Mouse (Mus musculus): Measurements from ENCODE around the gene Plcb3.
"Not testable (repeated sequence)": the region's sequence is repeated elsewhere in the genome, so short reads cannot be mapped to it uniquely, and the experiment has no call there.

Gene Plcb3

GRCm38 (mm10) chr19:6920741-6921636 is 55.3 kb downstream of the Plcb3 start:
- no peak for DNase-seq (ENCODE audit: low read depth, low spot score)

DNA sequence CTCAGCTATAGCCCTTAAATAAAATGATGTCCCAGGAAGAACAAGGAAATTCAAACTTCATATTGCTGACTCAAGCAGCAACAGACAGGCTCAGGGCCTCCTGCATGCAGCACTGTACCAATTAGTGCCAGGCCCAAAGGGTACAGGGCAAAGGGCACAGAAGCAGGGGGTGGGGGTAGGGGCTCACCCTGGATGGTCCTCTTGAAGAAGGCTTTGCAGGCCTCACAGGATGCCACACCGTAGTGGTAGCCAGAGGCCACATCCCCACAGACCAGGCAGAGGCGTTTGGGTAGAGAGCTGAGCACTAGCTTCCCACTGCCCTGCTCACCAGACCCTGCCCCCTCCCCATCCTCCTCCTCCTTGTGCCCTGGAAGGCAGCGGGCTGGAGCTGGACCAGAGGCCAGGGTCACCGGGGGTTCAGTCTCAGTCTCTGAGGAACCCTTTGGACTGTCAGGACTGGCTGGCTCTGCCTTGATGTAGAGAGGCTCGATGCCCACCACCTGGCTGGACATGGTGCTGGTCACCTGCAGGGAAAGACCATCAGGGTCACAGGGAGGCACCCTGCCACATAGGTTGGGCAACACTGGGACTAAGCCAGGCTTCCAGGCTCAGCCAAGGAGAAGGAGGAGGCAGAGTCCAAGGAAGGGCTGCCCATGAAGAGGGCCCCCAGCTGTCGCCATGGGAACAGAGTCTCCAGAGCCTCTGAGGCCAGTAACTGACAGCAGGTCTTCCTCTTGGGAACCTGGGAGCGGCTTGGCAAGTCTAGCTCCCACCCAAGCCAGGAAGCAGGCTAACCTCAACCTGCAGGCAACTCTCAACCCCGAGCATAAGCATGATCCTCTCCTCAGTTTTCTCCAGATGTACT is 56.2 kb downstream of the Plcb3 start:
- no peak for DNase-seq (ENCODE audit: low read depth, low spot score)

GRCm38 (mm10) chr19:6919431-6919830 is 56.8 kb downstream of the Plcb3 start:
- DNase-seq (ENCODE audit: low read depth, low spot score): no peak

DNA sequence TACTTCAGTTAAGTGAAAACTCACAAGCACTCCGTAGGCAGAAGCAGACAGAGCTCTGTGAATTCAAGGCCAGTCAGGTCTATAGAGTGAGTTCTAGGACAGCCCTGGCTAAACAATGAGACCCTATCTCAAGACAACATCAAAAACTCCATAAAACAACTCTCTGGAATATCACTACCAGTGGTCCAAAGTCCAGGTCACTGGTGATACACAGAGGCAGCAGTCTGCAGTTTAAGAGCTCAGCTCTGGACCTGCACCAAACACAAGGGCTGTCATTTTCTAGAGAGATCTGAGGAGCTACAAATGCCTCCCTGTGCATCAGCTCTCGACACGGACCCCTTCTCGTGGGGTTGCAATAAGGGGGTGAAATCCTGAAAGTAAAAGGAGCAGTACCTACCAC is 57.9 kb downstream of the Plcb3 start:
- no peak for DNase-seq (ENCODE audit: low read depth, low spot score)

GRCm38 (mm10) chr19:6916496-6916895 is 59.8 kb downstream of the Plcb3 start:
- DNase-seq (ENCODE audit: low read depth, low spot score): no peak

- no peak for DNase-seq (ENCODE audit: low read depth, low spot score)
These were observed 61.0 kb downstream of the Plcb3 start for GRCm38 (mm10) chr19:6915276-6915675.

DNA sequence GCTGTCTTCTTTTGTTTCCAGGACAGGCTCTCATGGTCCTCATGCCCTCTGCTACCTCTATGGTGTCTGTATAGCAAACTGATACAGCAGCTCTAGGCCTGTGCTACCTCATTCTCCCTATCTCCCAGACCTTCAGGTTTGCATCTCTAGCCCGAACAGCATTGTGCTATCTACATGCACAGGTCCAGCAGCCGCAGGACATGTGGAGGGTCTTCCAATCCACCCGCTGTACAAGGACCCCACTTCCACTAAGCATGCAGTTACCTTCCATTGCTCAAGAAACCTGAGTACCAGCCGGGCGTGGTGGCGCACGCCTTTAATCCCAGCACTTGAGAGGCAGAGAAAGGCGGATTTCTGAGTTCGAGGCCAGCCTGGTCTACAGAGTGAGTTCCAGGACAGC is 61.7 kb downstream of the Plcb3 start:
- DNase-seq (ENCODE audit: low read depth, low spot score): no peak

- no peak for DNase-seq (ENCODE audit: low read depth, low spot score)
These were observed 62.3 kb downstream of the Plcb3 start for GRCm38 (mm10) chr19:6913991-6914390.

GRCm38 (mm10) chr19:6913036-6913435 is 63.2 kb downstream of the Plcb3 start:
- no peak for DNase-seq (ENCODE audit: low read depth, low spot score)

GRCm38 (mm10) chr19:6912205-6912970 is 63.9 kb downstream of the Plcb3 start:
- DNase-seq (ENCODE audit: low read depth, low spot score): no peak

DNA sequence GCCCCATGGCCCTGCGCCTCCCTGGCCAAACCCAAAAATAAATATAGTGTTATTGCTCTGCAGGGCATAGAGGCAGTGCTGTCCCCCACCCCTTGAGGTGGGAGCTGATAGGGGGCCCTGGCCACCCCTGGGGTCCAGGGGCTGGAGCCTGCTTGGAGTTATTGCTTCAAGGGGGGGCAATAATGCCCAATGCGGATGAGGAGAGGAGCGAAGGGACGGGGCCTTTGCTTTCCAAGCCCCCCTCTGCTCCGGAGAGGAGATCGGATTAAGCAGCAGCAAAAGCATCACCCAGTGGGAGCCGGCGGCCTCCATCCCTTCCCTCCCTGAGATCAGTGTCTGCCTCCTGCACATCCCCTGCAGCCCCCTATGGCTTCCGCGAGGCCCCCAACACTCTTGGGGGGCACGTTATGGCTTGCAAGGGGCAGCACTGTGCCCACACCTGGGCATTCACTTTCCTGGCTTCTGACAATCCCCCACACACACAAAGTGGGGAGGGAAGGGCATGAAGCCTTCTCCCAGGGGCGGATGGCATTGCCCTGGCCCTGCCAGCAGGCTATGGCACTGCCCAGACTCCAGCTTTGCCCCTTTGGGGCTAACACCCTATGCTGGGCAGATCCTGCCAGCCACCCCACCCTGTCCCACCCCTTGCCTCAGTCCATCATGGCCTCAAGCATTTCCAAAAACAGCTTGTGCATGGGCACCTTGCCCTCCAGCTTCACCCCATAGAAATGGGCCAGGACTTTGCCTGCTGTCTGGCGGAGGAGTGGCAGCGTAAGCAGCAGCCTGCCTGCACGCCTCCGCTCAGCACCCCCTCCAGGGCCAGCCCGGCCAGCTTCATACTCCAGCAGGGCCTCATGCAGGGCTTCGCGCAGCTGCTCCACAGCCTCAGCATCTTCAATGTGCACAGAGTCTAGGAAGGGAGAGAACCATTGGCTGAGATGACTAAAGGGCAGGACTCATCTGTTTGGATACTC is 64.9 kb downstream of the Plcb3 start:
- DNase-seq (ENCODE audit: low read depth, low spot score): no peak

DNA sequence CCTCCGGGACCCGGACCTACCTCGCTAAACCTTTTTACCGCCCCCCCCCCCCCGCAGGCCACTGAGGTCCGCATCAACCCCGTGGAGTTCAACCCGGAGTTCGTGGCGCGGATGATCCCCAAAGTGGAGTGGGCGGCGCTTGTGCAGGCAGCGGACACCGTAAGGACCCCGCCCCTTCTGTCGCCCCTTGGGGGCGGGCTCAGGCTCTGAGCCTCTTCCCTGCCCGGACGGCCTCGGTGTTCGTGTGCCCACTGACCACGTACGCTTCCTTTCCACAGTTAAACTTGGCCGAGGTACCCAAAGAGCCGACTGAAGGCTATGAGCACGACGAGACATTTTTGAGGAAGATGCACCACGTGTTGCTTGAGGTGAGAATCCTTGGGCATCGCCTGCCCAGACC is 66.0 kb downstream of the Plcb3 start:
- DNase-seq (ENCODE audit: low read depth, low spot score): not testable (repeated sequence)

DNA sequence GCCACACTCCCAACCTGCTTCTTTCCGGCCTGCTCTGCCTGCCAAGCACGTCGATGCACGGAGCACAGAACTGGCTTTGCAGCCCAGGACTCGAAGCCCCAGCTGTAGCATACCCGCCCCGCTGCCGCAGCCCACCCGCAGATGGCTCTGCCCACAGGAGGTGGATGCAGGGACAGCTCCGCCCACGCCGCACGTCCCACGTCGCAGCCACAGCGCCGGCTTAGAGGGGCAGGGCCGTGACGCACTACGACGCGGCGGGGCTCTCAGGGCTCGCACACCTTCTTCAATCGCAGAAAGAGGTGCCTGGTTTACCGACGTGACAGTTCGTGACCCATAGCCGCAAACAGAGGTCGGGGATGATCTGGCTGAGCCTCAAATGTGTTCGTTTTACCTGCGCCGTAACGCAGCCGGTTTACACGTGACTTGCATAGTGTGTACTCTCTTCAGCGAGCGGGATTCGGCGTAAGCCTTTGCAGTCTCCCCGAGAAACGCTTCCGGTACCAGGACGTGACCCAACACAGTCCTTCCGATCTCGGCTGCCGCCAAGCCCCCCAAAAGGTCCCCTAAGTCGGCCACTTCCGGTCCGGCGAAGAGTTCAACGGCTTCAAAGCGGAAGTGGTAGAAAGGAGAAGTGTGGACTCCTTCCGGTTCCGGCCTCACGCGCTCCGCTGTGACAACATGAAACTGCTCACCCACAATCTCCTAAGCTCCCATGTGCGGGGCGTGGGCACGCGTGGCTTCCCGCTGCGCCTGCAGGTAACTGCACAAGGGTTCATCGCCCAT is 66.6 kb downstream of the Plcb3 start, which contains the start of the genes Trmt112 and Prdx5:
Gene Trmt112, plus strand, starts transcription at position 192 of the 783 bp plus-strand sequence.
Gene Prdx5, minus strand, starts transcription at position 600 of the 783 bp plus-strand sequence.
- peak; percentile 80 for DNase-seq (ENCODE audit: low read depth, low spot score)

- DNase-seq (ENCODE audit: low read depth, low spot score): no peak
These were observed 67.2 kb downstream of the Plcb3 start for GRCm38 (mm10) chr19:6909021-6909420.

GRCm38 (mm10) chr19:6907811-6908540 is 68.3 kb downstream of the Plcb3 start:
- DNase-seq (ENCODE audit: low read depth, low spot score): no peak

DNA sequence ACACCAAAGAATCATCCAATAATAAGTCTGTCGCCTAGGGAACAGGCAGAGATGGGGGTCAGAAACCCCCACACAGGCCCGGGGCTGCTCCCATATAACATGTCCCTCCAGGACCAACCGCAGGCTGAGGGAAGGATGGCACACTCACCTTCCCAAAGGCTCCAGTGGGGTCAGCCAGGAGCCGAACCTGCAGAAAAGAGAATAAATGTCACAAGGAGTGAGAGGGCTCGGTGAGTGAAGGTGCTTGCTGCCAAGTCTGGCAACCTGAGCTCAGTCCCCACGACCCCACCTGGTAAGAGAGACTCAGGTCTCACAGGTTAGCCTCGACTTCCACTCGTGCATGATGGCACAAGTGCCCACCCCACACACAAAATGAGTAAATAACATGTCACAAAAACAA is 69.2 kb downstream of the Plcb3 start:
- DNase-seq (ENCODE audit: low read depth, low spot score): no peak

GRCm38 (mm10) chr19:6906199-6906598 is 70.1 kb downstream of the Plcb3 start:
- no peak for DNase-seq (ENCODE audit: low read depth, low spot score)

DNA sequence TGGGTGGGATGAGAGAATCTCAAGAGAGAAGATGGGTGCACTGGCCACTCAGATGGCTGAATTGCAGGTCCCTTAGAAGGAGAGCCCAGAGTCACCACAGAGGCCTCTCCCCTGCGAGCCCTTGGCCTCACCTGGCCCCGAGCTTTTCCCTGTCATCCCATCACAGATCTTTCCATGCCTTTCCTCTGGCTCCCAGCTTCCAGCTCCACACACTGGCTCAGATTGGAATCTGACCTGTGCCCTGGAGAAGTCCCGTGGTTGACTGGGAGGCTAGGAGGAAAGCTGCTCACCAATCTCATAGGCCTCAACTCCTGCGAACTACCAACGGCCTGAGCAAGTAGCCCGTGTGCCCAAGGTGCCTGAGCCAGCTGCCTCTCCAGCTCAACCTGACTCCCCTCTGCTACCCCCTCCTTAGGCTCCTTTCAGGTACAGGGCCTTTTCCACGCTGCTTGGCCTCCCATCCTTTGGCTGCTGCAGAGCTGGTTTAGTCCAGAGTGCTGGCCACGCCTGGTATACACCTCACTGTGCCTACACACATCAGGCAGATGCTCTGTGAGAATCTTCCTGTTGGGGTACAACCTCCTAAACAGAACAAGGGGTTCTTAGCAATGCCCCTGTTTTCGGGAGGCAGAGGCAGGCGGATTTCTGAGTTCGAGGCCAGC is 70.6 kb downstream of the Plcb3 start:
- DNase-seq (ENCODE audit: low read depth, low spot score): no peak
